Mouse (Mus musculus) gastrocnemius, postnatal 10 days (tissue): ENCODE data around the gene Gm10153. TPM values are rescaled to one million over a fixed set of nuclear protein-coding genes. Genes with fewer than 3 reads are reported as not detected.
"Not testable (repeated sequence)": the region's sequence is repeated elsewhere in the genome, so short reads cannot be mapped to it uniquely, and the experiment has no call there.

ENCODE experiments used
- DNase-seq: peaks from one replicate; pipeline ENCODE4 v3.0.0; 2021; ENCODE audit warnings: mixed read lengths
- total RNA-seq, 2 experiments: library from RNA; stranded (reverse); gene quantifications; 2 replicates each; pipeline ENCODE4 v1.2.3; 2021

Gm10153 gene
- total RNA-seq, 2 experiments from 2014 or later = not detected

- DNase-seq = not testable (repeated sequence)
Measured at GRCm38 (mm10) chr7:142143506-142144010, 46.6 kb downstream of the Gm10153 start.

- no peak for DNase-seq
Measured at GRCm38 (mm10) chr7:142140696-142141095, 49.5 kb downstream of the Gm10153 start.

Other genes with a start within 250 kb of the Gm10153 start
- 1 to 10 TPM in 1 of 2 experiments, under 1 TPM in 1; 0.85 to 1.1 TPM for gene Brsk2, start 240.6 kb downstream of the Gm10153 start, total RNA-seq
- 10 to 100 TPM; 30.1 to 36.7 TPM for gene Mob2, start 129.3 kb downstream of the Gm10153 start, total RNA-seq
- 10 to 100 TPM; 16.8 to 17.3 TPM for gene Dusp8, start 94.5 kb downstream of the Gm10153 start, total RNA-seq
- not detected for gene Gm45618, start 69.7 kb downstream of the Gm10153 start, total RNA-seq
- not detected for gene Gm39115, start 54.4 kb downstream of the Gm10153 start, total RNA-seq
- not detected for gene Gm45337, start 45.8 kb downstream of the Gm10153 start, total RNA-seq
- not detected for gene Gm29735, start 33.3 kb downstream of the Gm10153 start, total RNA-seq
- gene Gm4553, start 24.6 kb downstream of the Gm10153 start, total RNA-seq = not detected
- gene Krtap5-2, start 14.4 kb downstream of the Gm10153 start, total RNA-seq = not detected
- gene Krtap5-3, start 11.0 kb upstream of the Gm10153 start, total RNA-seq = not detected
- gene Gm7579, start 21.5 kb upstream of the Gm10153 start, total RNA-seq = not detected
- not detected for gene Krtap5-5, start 39.6 kb upstream of the Gm10153 start, total RNA-seq
- gene Gm40460, start 50.7 kb upstream of the Gm10153 start, total RNA-seq = not detected
- gene Gm2431, start 68.0 kb upstream of the Gm10153 start, total RNA-seq = not detected
- gene Gm4559, start 84.0 kb upstream of the Gm10153 start, total RNA-seq = not detected
- not detected for gene Krtap5-1, start 106.7 kb upstream of the Gm10153 start, total RNA-seq
- gene Krtap5-4, start 113.2 kb upstream of the Gm10153 start, total RNA-seq = not detected
- gene Ifitm10, start 183.4 kb upstream of the Gm10153 start, total RNA-seq = 1 to 10 TPM; 3.3 to 4.8 TPM
- gene Gm49369, start 192.3 kb upstream of the Gm10153 start, total RNA-seq = 1 to 10 TPM in 1 of 2 experiments, not detected in 1; 1.0 TPM
- 100 to 1,000 TPM; 249 to 254 TPM for gene Ctsd, start 197.6 kb upstream of the Gm10153 start, total RNA-seq
- under 1 TPM in 1 of 2 experiments, not detected in 1; 0.36 TPM for gene Syt8, start 244.5 kb upstream of the Gm10153 start, total RNA-seq